Mouse (Mus musculus) neural tube, embryonic 15.5 days (tissue): ENCODE measurements around the gene Mettl16. TPM values are rescaled to one million over a fixed set of nuclear protein-coding genes. Genes with fewer than 3 reads are reported as not detected.
A peak's percentile ranks its signal among the peaks of the same experiment; 100 is the strongest.
"Not testable (repeated sequence)": the region's sequence is repeated elsewhere in the genome, so short reads cannot be mapped to it uniquely, and the experiment has no call there.

Experiments used
- ATAC-seq: fragments of 200-750 bp; cut with Nextera tagmentation; 2 replicates; pipeline ENCODE4 v1.8.0; 2017; ENCODE audit warnings: mild to moderate bottlenecking, moderate TSS enrichment, moderate library complexity; ENCODE audit not compliant: low FRiP score
- H3K27ac ChIP-seq: fragments of 300-500 bp; sonication (generic); replicated peaks from 2 replicates; pipeline ENCODE4 v1.5.1; 2015; ENCODE audit warnings: mild to moderate bottlenecking, inconsistent platforms
- H3K27me3 ChIP-seq: fragments of 300-500 bp; sonication (generic); replicated peaks from 2 replicates; pipeline ENCODE4 v1.6.1; 2015; ENCODE audit warnings: inconsistent platforms
- H3K36me3 ChIP-seq: fragments of 300-500 bp; sonication (generic); 2 replicates; pipeline ENCODE4 v1.6.1; 2015; ENCODE audit warnings: inconsistent platforms
- H3K4me1 ChIP-seq: fragments of 300-500 bp; sonication (generic); 2 replicates; pipeline ENCODE4 v1.6.1; 2015; ENCODE audit warnings: inconsistent platforms
- H3K4me2 ChIP-seq: fragments of 300-500 bp; sonication (generic); 2 replicates; pipeline ENCODE4 v1.6.1; 2015; ENCODE audit warnings: inconsistent platforms, mild to moderate bottlenecking, moderate library complexity
- H3K4me3 ChIP-seq: fragments of 300-500 bp; sonication (generic); replicated peaks from 2 replicates; pipeline ENCODE4 v1.5.1; 2015; ENCODE audit warnings: mild to moderate bottlenecking, inconsistent platforms
- H3K9ac ChIP-seq: fragments of 300-500 bp; sonication (generic); replicated peaks from 2 replicates; pipeline ENCODE4 v1.6.1; 2015; ENCODE audit warnings: mild to moderate bottlenecking, inconsistent platforms
- H3K9me3 ChIP-seq: fragments of 300-500 bp; sonication (generic); replicated peaks from 2 replicates; pipeline ENCODE4 v1.6.1; 2016; ENCODE audit warnings: inconsistent platforms
- WGBS: fragments of 180-500 bp; shearing (Covaris S2); methylation state at CpG from one replicate; pipeline ENCODE4 v1.1.7; 2015; ENCODE audit warnings: mixed read lengths; 5-methylcytosine and 5-hydroxymethylcytosine counted together
- polyA plus RNA-seq: library from polyadenylated mRNA; unstranded; fragments of >200 nt; fragmentation: Nextera tagmentation; extraction: Ambion mirVana; gene quantifications from 2 replicates; pipeline ENCODE4 v1.2.1, GENCODE M21; 2015

The Mettl16 gene
- polyA plus RNA-seq, 1 experiment from 2014 or later, result 45.5 TPM

DNA sequence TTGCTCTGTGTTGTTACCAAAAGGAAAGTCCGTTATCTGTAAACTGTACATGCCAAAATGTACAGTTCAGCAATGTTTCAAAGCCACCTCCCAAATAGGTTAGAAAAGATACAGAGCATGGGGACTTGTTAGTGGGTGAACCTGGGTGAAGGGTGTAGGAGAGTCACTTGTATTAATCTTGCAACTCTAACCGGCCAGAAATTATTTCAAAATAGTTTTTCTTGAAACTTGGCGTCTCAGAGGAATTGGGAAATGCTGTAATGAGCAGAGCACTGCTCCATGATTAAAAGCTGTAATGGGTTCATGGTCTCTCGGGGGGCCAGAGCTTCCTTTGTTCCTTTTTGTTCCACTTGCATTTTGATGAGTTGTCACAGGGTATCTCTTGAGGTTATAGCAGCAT, 30.0 kb downstream of the Mettl16 start:
- peaks cover 50% of the 10 kb centered on the region for H3K36me3 ChIP-seq

DNA sequence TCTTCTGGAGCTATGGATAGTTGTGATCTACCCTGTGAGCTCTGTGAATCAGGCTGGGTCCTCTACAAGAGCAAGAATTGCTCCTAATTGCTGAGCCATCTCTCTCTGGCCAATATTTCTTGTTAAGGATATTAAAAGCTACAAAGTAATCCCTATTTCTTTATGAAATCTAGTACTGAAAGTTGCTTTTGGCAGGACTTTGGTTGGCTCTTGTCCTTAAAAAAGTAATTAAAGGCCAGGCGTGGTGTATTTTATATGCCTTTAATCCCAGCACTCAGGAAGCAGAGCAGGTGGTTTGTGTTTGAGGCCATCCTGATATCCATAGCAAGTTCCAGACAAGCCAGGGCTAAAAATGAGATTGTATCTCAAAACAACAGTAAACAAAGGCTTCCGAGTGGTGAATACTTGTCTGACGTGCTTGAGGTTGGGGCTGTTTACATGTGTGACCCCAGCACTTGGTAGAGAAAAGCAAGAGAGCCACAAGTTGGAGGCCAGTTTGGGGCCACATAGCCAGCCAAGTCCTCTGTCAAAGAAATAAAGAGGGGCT, 33.5 kb downstream of the Mettl16 start:
- H3K36me3 ChIP-seq, result peaks cover 46% of the 10 kb centered on the region
- H3K27me3 ChIP-seq, result no peaks in the 10 kb centered on the region
- H3K4me1 ChIP-seq, result no peaks in the 10 kb centered on the region
- H3K4me3 ChIP-seq, result no peak overlapping the region
- 97% methylated on average over 3 of the region's 3 CpGs for WGBS
- H3K9ac ChIP-seq, result no peak overlapping the region
- H3K9me3 ChIP-seq, result no peaks in the 10 kb centered on the region
- no peak for ATAC-seq
- H3K27ac ChIP-seq, result no peak overlapping the region
- H3K4me2 ChIP-seq, result no peak overlapping the region

More for the DNA sequence above, 30.0 kb downstream of the Mettl16 start:
- Histone ChIP-seq H3K27ac (no peak overlapping the region), H3K9ac (no peak overlapping the region), H3K4me3 (no peak overlapping the region), H3K4me1 (no peaks in the 10 kb centered on the region), H3K9me3 (no peaks in the 10 kb centered on the region), H3K27me3 (no peaks in the 10 kb centered on the region), H3K4me2 (no peak overlapping the region)
- no peak for ATAC-seq
- 65% methylated on average over 4 of the region's 4 CpGs for WGBS

DNA sequence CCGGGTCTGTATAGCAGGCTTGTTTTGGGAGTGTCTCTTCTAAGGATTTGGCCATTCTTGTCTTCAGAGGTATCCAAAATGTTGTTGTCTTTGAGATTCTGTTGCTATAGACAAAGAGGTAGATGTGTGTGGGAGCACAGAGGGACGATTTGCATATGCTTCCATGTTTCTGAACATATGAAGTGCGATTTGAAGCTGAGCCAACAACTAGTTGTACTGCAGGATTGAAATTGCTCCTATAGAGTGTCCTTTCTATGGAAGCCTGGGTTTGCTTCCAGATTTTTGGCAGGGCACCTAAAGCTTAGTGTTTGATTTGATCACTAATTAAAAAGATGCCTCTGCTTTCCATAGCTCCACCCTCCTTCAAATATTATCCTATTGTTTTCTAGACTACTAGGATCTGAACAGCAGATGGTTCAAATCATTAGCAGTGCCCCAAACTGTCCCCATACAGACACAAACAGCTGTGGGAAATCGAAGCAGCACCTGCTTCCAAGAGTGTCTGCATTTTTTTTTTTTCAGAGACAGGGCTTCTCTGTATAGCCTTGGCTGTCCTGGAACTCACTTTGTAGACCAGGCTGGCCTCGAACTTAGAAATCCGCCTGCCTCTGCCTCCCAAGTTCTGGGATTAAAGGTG, 36.7 kb downstream of the Mettl16 start:
- Histone ChIP-seq H3K4me2 (no peak overlapping the region), H3K27ac (no peak overlapping the region)
- no peak for ATAC-seq

DNA sequence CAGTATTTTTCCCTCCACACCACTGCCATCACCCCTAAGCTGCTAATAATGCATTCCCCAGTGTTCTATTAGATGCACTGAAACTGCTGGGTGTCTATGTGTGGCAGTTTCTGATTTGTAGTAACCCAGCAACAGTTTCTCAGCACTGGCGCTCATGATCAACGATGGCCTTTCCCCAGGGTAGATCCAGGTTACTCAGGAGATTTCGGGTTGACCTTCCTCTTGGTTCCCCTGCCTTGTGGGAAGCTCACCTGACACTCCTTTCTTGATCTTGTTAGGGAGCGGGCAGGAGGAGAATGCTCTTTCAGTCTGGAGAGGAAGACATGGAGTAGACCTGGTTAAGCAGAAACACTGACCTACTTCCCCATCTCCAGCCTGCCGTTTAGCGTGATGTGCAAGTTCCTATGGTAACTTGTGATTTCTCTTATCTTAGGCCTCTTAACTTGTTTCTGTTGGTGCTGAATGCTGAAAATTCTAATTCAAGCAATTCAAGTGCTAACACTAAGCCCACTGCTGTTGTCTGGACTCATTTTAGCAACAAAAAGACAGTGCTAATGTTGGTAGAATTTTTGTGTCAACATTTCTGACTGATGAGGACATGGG, 37.7 kb downstream of the Mettl16 start:
- no peak overlapping the region for H3K27ac ChIP-seq
- H3K36me3 ChIP-seq, result peaks cover 42% of the 10 kb centered on the region
- no peak for ATAC-seq
- H3K4me3 ChIP-seq, result no peak overlapping the region
- no peaks in the 10 kb centered on the region for H3K4me1 ChIP-seq
- 0 out of 2 replicates have a peak overlapping the region, but pooled peaks have one; percentile 14 for H3K9ac ChIP-seq
- whole genome bisulfite sequencing, result 90% methylated on average over 6 of the region's 6 CpGs
- no peaks in the 10 kb centered on the region for H3K27me3 ChIP-seq
- no peaks in the 10 kb centered on the region for H3K9me3 ChIP-seq
- no peak overlapping the region for H3K4me2 ChIP-seq

More for the DNA sequence above, 36.7 kb downstream of the Mettl16 start:
- H3K4me3 ChIP-seq, result no peak overlapping the region
- H3K4me1 ChIP-seq, result no peaks in the 10 kb centered on the region
- H3K36me3 ChIP-seq, result peaks cover 46% of the 10 kb centered on the region
- H3K9me3 ChIP-seq, result no peaks in the 10 kb centered on the region
- H3K27me3 ChIP-seq, result no peaks in the 10 kb centered on the region
- 89% methylated on average over 6 of the region's 6 CpGs for WGBS
- no peak overlapping the region for H3K9ac ChIP-seq

GRCm38 (mm10) chr11:74810134-74810533, 39.5 kb downstream of the Mettl16 start:
- Histone ChIP-seq H3K9ac (no peak overlapping the region), H3K36me3 (peaks cover 35% of the 10 kb centered on the region), H3K27me3 (no peaks in the 10 kb centered on the region), H3K9me3 (no peaks in the 10 kb centered on the region), H3K4me3 (no peak overlapping the region), H3K27ac (no peak overlapping the region), H3K4me2 (no peak overlapping the region), H3K4me1 (no peaks in the 10 kb centered on the region)
- no peak for ATAC-seq

DNA sequence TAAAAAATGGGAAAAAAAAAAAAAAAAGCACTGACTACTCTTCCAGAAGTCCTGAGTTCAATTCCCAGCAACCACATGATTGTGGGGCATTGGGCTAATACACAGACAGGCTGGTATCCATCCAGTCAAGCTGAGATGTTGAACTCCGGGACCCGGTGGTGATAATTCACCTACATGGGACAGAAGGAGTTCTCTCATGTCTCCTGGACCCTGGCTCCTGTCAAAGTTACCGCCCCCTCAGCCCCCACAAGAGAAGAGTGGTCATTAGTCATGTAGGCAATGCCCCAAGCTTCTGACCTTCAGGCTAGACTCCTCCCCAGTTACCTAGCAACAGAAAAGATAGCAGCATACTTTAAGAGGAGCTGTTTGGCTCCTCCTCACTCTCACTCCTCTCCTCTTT, 40.4 kb downstream of the Mettl16 start:
- peaks cover 27% of the 10 kb centered on the region for H3K36me3 ChIP-seq
- not testable (repeated sequence) for H3K9me3 ChIP-seq, H3K4me2 ChIP-seq, ATAC-seq, H3K4me1 ChIP-seq, H3K27ac ChIP-seq, H3K27me3 ChIP-seq, H3K4me3 ChIP-seq, H3K9ac ChIP-seq
- 47% methylated on average over 3 of the region's 3 CpGs for WGBS

DNA sequence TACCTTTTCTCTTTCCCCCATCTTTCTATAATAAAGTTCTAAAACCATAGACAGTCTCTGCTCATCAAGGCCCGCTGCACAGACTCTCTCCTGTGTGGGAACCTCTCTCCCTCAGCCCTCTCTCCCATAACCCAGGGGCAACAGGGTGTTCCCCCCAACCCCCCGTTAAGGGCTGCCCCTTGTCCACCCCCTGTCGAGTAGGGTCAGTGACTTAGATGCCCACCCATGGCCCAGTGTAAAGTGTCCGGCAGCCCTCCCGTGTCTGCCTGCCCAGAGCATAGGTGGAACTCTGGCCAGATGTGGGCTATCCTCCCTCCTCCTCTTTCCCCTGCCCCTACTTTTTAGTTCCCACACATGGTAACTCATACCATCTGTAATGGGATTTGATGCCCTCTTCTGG, 40.9 kb downstream of the Mettl16 start:
- no peaks in the 10 kb centered on the region for H3K27me3 ChIP-seq
- H3K4me1 ChIP-seq, result no peaks in the 10 kb centered on the region
- H3K4me3 ChIP-seq, result no peak overlapping the region
- H3K36me3 ChIP-seq, result peaks cover 25% of the 10 kb centered on the region
- WGBS, result 83% methylated on average over 5 of the region's 5 CpGs
- no peak for ATAC-seq
- H3K9me3 ChIP-seq, result no peaks in the 10 kb centered on the region
- H3K4me2 ChIP-seq, result no peak overlapping the region
- no peak overlapping the region for H3K27ac ChIP-seq
- no peak overlapping the region for H3K9ac ChIP-seq

- Histone ChIP-seq H3K9ac (no peak overlapping the region), H3K4me2 (no peak overlapping the region), H3K27me3 (no peaks in the 10 kb centered on the region), H3K9me3 (no peaks in the 10 kb centered on the region), H3K27ac (no peak overlapping the region), H3K4me1 (no peaks in the 10 kb centered on the region), H3K36me3 (peaks cover 30% of the 10 kb centered on the region), H3K4me3 (no peak overlapping the region)
- ATAC-seq, result no peak
Measured at GRCm38 (mm10) chr11:74815795-74816194, 45.2 kb downstream of the Mettl16 start.

DNA sequence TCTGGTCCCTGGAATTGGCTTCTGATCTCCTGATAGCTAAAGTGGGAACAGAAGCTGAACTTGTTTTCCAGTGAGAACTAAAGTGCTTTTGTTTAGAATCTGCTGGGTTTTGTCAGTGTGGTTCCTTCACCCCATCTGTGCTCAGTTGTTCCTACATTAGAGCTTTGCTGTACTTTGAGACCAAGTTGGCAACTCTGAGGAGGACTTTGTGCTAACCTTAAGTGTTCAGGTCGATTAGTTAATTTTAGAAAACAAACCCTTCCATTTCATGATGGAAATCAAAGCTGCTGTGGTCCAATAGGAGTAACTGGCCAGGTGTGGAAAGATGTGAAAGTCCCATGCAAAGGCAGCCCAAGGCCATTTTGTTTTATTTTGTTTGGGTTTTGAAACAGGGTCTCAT, 50.3 kb downstream of the Mettl16 start:
- 65% methylated on average over 1 of the region's 1 CpGs for WGBS
- H3K27ac ChIP-seq, result no peak overlapping the region
- H3K27me3 ChIP-seq, result no peaks in the 10 kb centered on the region
- no peak overlapping the region for H3K9ac ChIP-seq
- no peak for ATAC-seq
- no peak overlapping the region for H3K4me3 ChIP-seq
- H3K4me2 ChIP-seq, result no peak overlapping the region
- H3K36me3 ChIP-seq, result peaks cover 30% of the 10 kb centered on the region
- H3K4me1 ChIP-seq, result no peaks in the 10 kb centered on the region
- H3K9me3 ChIP-seq, result no peaks in the 10 kb centered on the region

DNA sequence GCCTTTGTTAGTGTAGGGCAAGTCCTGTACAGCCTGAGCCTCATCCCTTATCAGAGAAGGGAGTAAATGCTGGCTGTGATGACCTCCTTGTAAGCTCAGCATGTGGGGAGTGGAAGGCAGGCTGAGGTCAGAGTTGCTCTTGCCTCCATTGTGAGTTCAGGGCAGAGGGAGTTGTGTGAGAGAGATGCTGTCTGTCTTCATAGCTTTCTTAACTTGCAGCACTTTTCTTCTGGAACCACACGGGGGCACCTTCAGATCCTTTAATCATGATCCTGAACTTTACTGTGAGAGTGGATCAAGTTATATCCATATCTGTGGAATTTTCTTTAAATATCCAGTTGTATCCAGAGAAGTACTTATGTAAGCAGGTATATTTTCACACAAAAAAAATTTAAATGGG, 50.8 kb downstream of the Mettl16 start:
- Histone ChIP-seq H3K36me3 (peaks cover 28% of the 10 kb centered on the region), H3K4me2 (no peak overlapping the region), H3K9me3 (no peaks in the 10 kb centered on the region), H3K27me3 (no peaks in the 10 kb centered on the region), H3K27ac (no peak overlapping the region), H3K4me1 (no peaks in the 10 kb centered on the region), H3K9ac (no peak overlapping the region), H3K4me3 (no peak overlapping the region)
- 45% methylated on average over 1 of the region's 1 CpGs for WGBS
- no peak for ATAC-seq

GRCm38 (mm10) chr11:74822746-74823440, 52.3 kb downstream of the Mettl16 start:
- H3K9ac ChIP-seq, result no peak overlapping the region
- no peaks in the 10 kb centered on the region for H3K4me1 ChIP-seq
- H3K4me3 ChIP-seq, result no peak overlapping the region
- WGBS, result 86% methylated on average over 7 of the region's 7 CpGs
- peaks cover 15% of the 10 kb centered on the region for H3K36me3 ChIP-seq
- H3K9me3 ChIP-seq, result no peaks in the 10 kb centered on the region
- no peak overlapping the region for H3K27ac ChIP-seq
- H3K27me3 ChIP-seq, result no peaks in the 10 kb centered on the region
- H3K4me2 ChIP-seq, result no peak overlapping the region
- no peak for ATAC-seq

- Histone ChIP-seq H3K9me3 (no peaks in the 10 kb centered on the region), H3K4me2 (no peak overlapping the region), H3K27ac (no peak overlapping the region), H3K4me1 (peaks cover 15% of the 10 kb centered on the region), H3K9ac (no peak overlapping the region), H3K36me3 (no peaks in the 10 kb centered on the region), H3K27me3 (no peaks in the 10 kb centered on the region), H3K4me3 (no peak overlapping the region)
- WGBS, result 67% methylated on average over 7 of the region's 7 CpGs
- no peak for ATAC-seq
Measured at GRCm38 (mm10) chr11:74826151-74826550, 55.5 kb downstream of the Mettl16 start.
